Mouse (Mus musculus) ovary, adult 18-20 months (tissue): ENCODE data around the gene Thada.

ENCODE experiments used
- DNase-seq: peaks from one replicate; pipeline ENCODE4 v3.0.0; 2022; ENCODE audit warnings: low spot score, mixed read lengths

Gene Thada

DNA sequence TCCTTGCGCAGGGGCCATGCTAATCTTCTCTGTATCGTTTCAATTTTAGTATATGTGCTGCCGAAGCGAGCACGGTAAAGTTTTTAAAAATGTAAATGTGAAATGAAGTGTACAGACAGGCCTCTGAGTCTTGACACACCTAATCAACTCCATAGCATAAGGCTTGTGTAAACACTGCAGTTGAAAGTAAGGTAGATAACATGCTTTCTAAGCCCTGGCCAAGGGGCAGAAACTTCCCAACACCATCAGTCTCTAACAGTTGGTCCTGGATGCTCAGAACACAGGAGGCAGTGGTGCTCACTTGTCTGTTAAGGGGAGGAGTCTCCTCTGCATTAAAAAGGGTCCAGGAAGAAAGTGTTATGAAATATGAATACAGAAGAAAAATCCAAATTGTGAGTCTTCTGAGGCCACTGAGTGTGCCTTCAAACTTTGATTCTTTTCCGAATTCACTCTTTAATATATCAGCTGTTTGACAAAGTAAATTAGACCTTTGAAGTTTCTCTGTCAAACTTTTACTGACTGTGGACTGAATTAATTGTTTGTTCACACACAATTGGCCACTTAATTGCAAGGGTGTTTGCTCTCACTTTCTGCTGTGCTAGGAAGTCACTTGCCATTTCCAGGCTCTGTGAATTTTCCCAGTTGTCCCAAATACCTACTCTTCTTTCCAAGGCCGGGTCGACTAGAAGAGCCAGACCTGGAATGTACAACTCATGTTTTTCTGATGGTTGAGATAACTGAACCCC is 178.2 kb downstream of the Thada start:
- no peak for DNase-seq

DNA sequence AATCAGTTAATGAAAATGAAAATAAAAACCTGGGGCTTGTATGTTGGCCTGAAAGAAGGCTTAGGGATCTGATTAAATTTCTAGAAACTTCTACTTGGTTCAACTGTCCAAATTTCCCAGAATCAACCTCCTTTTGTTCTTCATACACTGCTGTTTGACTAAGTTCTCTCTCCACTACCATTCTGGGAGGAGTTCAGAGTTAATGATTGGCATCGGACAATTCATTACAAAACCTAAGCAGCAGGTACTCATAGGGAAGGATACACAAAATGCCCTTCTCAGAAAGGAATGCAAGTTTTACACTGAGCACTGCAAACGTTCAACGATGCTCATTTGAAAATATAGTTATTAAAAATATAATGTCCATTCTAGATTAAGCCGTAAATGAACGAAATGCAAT is 179.5 kb downstream of the Thada start:
- DNase-seq, result no peak

DNA sequence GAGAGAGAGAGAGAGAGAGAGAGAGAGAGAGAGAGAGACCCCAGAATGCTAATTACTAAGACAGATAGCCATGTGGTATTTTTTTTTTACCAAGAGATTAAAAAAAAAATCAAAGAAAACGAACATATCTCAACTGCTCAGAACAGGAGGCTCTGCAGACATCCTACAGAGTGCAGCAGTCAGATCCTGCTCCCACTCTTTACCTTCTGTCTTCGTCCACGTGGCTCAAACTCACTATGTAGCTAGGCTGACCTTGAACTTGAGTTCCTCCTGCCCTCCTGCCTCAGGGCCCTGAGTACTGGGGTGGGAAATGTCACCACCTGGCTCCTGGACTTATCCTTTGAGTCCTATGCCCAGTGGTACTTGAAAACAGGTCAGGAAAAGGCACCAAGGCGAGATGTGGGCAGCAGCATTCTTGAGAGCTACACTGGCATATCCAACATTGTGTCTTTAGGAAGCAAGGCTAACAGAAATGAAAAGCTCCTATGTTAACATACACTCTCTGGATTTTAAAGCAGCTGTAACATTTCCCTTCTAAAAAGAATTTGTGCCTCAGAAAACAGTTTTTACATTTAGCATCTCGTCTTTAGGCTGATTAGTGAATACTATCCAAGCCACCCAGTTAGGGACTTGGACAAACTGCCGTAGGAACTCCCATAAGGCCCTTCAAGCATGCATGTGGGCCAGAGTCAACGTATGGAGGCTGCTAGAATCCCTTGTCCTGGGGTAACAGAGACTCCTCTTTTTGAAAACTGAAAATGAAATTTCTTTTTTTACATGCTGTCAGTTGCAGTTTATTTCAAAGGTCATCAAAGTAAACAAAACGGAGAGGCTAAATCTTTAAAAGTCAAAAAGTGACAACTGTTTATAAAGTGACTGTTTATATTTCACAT is 183.4 kb downstream of the Thada start:
- no peak for DNase-seq

DNA sequence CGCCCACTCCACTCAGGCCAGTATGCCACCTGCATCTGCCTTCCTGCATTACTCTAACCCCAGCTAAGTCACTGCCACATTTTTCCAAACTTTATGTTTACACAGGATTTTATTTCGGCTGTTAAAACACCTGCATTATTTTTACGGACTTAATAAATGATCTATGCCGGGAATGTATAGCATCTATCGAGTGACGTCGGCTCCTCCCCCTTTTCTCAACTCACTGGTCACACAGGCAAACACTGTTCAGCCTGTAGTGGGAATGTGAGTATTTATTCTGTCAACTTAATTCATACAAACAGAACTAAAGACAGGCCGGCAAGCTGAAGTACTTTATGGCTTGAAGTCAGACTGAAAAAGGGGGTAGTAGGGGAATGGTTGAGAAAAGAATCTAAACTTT is 187.0 kb downstream of the Thada start:
- DNase-seq, result no peak

DNA sequence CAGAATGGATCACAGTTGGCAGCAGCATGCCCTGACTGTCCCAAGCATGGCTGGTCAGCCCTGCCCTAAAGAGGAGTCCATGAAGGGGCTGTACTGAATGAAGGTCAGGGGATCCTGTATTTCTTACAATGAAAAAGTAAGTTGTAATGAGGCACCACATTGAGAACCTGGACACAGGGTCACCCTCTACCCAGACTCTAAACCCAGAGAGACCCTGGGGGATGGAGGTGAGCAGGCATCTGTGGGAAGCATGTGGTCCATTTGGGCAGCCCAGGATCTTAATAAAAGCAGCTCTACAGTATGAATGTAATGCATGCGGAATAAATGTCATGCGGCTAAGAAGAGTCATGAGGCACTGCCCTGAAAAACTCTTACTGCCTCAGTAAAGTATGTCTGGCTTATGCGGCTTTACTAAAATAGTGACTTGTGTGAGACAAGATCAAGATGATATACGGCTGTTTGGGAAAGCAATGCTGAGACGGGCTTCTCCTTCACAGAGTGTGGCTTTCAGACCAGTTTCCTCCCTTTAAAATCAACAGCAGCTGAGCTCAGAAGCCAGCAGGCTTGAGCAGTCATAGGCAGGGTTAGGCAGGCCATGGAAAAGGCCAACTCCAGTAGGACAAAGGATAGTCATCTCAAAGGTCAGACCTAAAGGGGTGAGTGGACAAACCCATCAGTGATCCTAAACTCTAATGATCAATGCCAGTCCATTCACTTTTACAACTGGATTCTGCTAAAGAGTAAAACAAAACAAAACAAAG is 187.6 kb downstream of the Thada start:
- DNase-seq, result no peak

DNA sequence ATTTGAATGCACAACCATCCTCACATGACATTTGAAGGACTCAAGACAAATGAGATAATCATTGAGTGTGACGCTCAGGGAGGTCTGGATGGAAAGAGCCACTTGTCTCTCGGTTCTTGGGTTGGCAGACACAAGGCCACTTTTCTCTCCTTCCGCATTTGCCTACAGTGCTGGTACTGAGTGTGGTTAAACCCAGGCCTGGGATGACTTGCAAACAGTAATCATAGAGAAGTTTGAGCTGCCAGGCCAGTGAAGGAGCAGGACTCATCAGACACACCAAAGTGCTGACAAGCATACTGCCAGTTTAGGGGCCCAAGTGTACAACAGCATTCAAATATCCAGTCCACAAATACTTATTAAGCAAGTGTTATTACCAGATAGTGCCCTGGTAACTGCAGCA is 191.0 kb downstream of the Thada start:
- DNase-seq, result no peak

DNA sequence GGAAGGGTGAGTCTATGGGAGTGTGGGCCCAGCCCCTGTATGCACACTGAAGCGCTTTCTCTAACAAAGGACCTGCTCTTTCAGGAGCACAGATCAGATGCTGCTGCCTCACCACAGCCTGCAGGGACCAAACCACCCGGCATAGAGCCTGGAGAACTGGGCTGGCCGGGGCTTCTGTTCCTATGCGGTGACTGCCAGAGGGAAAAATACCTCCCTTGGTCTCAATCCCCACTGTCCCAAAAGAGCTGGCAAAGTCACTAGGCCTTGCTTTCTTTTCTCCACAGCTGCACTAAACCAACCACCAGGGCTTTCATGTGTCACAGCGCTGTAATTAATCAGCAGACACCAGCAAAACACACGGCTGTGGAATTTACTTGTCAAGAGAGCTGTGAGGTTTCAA is 191.8 kb downstream of the Thada start:
- no peak for DNase-seq

DNA sequence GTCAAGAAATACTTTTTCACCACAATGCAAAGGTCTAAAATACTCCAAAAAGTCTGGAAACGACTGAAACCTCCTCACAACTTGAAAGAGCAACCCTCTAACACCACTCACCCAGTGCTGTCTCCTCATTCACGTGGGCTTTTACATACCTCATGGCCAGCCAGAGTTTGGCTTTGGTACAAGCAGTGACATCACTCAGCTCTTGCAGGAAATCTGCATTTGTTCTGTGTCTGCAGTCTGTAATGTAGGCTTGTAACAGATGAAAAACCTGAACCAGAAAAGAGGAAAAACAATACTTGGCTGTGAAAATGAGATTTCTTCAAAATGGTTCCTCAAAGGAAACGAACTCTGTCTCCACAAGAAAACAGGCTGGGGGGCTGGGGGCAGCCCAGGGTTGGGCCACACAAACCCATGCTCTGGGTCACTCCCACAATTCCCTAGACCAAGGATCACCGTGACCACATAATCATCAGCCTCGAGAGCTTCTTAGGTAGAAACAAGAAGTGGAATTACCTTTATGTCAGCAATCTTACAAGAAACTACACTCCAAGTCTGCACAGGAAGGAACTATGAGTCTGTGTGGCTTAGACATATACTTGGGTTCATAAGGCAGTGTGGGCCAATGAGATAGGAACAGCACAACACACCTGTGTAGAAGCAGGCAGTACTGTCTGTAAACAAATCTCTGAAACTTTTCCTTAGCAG is 193.3 kb downstream of the Thada start:
- no peak for DNase-seq

DNA sequence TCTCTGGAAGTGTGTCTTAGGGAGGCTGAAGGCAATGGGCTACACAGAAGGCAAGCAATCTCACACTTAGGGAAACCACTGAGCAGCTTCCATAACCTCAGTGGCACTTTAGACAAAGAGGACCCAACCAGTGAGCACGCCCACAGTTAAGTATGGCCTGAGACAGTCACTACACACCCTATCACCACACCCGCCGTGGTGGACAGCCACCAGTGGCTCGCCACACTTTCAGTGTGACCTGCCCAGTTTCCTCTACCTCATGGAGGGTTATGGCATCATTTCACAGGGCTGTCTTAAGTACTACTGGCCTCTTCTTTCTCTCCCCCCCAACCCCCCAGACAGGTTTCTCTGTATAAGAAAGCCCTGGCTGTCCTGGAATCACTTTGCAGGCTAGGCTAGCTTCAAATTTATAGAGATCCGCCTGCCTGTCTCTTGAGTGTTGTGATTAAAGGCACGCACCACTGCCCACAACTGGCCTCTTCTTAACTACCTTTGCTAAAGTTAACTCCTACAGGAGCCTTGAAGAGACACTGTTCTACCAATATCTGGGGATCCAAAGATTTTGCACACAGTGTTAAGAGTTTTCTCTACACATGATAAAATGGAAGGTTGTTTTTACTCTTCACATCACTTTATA is 194.3 kb downstream of the Thada start:
- no peak for DNase-seq

DNA sequence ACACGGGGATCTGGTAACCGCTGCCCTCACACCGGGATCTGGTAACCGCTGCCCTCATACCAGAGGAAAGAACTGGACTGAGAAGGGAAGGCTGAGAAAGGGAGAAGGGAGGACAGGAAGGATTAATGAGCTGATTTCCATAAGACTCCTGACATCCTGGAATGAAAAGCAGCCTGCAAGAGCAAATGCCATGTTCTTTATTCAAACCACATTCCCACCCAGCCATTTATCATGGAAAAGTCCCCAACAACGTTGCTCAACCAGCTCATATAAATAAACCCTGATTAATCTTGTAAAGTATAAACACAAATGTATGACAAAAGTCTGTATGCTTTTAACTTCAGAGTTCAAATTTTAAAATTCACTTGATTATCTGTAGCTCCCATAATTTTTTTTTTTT is 196.3 kb downstream of the Thada start:
- DNase-seq, result no peak

DNA sequence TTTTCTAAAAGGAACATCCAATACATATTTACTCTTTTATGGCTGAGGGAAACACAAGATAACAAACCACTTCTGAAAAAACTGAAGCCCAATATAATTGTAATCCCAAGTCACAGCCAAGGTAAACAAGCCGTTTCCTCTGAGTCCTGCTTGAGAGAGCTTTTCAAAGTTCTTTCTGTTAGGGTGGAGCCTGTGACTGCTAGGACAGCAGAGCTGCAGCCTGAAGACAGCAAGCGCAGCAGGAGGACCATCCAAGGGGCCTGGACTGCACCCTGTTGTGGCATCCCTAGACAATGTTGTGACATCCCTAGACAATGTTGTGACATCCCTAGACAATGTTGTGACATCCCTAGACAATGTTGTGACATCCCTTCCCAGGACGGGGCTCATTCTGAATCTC is 197.6 kb downstream of the Thada start:
- no peak for DNase-seq

DNA sequence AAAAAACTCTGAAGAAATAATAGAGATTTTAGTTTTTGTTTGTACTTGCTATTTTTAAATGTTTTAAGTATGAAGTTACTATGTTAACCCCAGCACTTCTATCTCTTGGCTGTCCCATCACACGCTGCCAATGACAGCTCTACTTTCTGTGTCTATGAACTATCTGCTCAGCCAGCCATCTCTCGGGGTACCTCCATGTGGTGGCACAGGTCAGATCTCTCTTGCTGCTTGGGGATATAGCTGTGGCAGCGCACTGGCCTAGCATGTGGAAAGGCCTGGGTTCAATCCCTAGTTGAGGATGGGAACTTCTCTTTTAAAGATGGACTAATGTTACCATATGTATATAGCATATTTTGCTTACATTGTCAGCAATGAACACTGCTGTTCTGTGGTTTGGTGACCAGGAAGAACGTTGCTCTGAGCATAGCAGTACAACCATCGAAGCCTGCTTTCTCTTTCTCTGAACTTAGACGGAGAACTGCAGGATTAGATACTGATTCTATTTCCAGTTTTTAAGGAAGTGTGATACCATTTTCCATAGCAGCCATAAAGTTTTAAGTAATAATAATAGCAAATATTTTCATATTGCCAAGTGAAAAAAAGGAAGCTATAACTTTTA is 198.4 kb downstream of the Thada start:
- DNase-seq, result no peak

DNA sequence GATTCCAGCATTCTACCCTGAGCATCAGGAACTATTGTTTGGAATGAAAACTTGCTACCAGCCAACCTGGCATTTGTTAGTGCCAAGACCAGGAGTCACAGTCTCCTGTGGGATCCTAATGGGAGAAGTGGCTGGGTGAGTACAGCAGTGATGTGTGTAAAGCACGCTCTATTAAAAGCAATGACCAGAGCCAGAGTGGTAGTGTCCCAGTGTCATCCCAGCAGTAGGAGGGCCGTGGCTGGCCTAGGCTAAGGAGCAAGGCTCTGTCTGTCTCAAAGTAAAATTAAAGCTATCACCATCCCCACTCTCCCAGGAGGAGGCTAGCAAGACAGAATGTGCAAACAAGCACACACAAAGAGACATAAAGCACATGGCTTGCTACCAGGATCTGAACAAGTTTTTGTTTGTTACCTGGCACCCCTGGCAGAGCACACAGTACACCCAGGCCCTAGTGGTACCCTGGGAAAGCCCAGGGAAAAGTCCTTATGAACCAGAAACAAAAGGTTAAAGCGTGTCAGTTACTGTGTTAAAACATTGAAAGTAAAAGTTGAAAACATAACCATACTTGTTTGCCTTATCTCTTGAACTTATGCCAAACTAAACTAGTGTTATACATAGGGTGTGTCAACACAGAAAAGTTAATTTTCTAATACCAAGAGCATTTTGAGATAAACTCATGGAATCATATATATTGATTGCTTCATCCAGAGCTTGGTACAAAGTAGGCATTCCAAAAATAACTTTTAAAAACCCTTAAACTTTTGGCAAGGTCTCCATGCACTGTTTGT is 199.7 kb downstream of the Thada start:
- DNase-seq, result no peak

DNA sequence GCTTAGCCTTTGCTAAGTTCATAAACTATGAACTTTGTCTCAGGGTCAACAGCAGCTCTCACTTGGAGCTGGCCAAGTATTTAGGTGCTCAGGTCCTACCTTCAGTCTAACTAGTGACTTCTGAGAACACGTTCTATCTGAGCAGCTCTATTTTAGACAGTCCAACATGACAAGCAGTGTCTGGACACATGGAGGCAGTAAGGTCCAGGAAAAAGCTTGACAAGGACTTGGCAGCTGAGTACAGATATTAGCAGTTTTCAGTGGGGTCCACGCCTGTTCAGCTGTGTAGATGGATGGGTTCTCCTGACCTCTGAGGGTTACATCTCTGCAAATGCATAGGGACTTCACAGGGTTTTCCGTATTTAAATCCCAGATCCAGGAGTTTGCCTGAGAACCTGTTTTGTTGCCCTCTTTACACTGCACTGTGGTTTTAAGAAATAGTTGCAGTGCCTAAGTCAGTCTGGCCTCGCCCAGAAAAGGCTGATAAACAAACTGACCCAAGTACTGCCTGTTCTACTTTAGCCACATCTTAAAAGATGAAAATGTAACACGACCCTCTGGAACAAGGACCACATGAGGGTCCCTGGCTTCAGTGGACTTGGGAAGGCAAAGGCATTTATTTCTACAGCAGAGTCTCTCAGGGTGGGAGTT is 200.4 kb downstream of the Thada start:
- DNase-seq, result no peak

DNA sequence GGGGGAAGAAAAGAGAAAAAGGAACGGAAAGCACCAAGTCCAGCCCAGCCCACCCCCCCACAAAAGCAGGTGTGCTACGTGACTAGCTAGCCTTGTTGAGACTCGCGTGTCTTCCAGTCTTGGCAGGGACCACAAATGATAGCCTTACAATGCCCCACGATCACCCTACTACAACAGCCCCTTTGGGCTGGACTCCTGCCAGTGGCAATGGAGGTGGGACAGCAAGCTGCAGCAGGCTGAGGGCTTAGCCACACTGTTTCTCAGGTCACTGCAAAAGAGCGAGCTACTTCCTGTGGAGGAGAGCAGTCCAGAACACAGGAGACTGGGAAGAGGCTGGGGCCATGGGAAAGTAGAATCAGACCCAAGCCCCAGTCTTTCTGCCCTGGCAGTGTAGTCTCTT is 201.7 kb downstream of the Thada start:
- no peak for DNase-seq

DNA sequence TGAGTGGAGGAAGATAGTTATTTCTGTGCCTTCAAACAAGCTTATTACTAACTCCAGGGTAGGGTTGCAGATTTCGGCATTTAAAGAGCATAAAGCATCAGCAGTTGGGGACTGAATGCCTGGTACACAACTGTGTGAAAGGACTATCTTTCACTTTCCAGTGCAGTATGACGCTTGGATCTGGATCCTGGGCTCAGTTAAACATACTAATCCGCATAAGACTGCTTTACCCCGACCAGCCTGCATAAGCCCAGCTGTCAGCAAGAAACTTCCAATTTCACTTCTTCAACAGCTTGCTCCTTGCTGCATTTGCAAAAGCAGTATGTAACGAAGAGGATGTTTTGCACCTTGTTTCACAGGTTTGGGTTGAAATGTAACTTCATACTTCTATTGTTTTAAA is 202.4 kb downstream of the Thada start:
- no peak for DNase-seq

DNA sequence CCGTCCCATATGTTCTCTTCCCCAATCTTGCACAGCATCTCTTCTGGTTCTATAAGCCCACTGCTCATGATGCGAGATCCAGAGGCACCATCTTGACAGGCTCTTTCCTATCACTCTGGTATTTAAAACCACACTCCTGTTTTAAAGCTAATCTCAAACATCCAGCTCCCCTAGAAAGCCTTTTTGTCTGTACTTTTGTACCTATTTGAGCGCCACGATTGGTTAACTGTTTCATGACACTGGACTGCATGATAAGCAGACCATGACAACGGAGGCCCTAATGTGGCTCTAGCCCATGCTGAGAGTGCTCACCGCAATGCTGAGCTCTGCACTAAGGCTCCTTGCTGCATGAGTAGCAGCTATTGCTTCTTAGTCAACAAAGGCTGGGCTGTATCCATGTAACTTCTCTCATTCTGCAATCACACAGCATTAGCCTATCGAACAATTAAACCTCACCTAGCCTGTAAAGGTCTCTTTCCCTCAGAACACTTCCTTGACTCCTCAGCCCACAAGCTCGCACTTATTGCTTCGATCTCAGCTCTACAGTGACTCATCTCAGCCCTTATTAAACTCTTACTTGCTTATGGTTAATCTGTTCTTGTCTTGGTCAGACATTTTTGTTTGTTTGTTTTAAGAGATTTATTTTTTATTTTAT is 203.6 kb downstream of the Thada start:
- no peak for DNase-seq

DNA sequence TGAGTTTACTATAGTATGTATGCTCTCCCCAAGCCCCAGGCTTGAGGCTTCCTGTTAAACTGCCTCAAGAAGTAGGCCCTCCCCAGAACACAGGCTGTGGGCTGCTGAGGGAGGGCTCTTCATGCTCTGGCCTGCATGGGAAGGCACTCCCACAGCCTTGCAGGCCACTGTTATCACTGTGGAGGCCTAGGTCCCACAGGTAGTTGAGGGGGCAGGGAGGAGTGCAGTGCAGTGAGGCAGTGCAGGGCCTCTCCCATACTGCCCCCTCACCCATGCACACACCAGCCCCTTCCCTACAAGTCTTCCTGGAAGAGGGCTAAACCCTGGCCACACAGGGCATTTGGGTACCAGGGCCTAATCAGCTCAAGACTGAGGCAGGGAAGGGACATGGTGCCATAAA is 205.0 kb downstream of the Thada start:
- no peak for DNase-seq

DNA sequence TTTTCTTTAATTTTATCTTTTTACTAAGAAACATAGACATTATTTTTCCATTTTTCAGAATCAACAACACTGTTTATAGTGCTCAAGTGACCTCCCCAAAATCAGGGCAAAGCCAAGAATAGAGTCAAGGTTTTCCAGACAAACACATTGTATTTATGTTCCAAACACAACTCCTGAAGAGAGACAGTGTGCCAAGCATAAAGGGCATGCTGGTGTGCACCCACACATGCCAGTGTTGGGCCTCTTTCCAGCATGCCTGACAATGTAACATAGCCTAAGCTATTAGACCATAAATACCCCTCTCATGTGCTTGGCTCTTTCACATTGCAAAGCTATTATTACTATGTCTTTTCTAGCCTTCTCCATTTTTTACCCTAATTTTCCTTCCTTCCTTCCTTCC is 205.8 kb downstream of the Thada start:
- DNase-seq, result no peak
